Mouse (Mus musculus): ENCODE measurements around the gene Sycp2.

Gene Sycp2

GRCm38 (mm10) chr2:178303453-178304187, 103.9 kb downstream of the Sycp2 start:
- DNase-seq (ENCODE audit: low spot score in 2 of 2), result peak; percentile 47 to 77

Measured in frontal cortex, postnatal 36 days (tissue).